Mouse (Mus musculus) embryo, embryonic 10.5 days (tissue): ENCODE measurements around the gene Cc2d1a.

Source experiments
- DNase-seq: peaks from one replicate; pipeline ENCODE4 v3.0.0-alpha.2; 2015; ENCODE audit warnings: low spot score

Cc2d1a gene

DNA sequence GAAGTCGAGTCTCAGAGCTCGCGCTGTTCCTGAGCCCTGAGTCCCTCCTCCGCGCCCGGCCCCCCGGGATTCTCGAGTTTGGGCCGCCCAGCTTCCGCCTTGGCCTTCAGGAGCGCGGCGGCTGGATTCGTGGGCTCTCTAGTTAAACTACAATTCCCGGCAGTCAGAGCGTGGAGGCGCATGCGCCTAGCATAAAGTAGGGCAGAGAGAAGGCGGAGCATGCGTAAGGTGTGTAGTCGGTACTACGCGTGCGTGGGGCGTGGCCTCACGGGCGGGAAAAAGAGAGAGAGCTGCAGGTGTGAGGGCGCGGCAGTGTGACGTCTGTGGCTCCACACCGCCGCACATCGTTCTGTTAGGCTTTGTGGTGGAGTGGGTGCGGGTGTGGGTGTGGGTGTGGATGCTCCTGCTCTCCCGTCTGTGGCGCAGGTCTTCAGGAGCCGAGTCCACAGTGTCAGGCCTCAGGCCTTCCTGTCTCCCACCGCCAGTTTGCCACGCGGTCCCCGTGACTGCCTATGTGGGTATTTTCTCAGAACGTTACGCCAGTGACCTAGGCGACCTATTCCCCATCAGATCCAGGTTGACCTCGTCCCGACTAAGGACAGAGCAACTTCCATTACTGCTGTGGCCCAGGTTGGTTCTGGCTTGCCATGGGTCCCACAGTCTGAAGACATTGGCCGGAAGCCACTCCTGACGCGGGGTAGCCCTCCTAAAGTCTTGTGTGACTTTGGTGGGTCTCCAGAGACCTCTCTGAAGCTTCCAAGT lies at the start of gene Cc2d1a, which contains the start of gene 4930432K21Rik:
Gene Cc2d1a, minus strand, starts transcription at position 168 of the 762 bp plus-strand sequence.
Gene 4930432K21Rik, plus strand, starts transcription at position 257 of the 762 bp plus-strand sequence.
- peak; percentile 98 for DNase-seq

DNA sequence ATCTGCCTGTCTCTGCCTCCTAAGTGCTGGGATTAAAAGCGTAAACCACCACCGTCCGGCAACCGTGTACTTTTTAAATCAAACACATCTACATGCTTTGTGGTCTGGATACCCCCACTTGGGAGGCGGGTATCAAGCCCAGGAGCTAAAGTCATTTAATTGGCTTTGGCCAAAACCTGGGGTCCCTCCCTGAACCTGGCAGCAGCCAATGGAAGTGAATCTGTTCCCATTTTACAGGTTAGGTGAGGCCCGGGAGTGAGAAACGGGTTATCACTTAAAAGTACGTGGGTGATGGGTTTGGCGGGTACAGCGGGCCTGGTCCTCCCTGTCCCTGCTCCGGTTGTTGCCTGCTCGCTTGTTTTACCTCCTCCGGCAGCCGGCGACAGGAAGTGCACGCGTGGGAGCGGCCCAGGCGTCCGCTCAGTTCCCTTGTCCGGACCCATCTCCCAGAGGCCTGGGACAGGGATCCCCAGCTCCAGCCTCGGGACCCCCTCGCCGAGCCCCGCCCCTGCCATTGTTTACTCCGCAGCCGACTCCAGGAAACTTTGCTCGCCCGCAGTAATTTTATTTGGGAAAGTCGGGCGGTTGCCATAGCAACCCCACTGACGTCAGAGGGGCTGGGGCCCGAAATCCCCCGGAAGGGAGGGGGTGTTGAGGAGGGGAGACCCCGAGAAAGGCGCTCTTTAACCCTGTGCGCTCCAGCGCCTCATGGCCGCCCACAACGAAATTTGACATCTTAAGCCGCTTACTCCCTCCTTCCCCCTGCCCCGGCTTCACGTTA lies 49.6 kb upstream of the Cc2d1a start:
- DNase-seq = peak; percentile 97

DNA sequence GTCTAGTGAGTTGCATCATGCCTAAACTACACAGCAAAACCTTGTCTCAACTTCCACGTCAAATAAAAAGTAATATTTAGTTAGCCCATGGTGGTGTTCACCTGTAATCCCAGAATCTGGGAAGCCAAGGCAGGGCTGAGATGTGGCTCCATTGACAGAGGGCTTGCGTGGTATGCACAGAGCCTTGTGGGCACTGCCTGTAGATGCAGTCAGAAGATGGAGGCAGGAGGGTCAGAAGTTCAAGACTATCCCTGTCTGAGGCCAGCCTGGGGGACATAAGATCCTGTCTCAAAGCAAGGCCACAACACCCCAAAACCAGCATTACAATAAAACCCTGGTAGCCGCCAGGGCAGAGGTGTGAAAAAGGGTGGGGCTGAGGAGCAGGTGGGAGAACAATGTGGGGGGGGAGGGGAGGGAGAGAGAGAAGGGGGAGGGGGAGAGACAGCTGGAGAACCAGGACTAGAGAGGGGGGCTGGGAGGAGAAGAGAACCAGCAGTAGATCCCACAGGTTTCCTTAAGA lies 46.5 kb upstream of the Cc2d1a start:
- DNase-seq = no peak

DNA sequence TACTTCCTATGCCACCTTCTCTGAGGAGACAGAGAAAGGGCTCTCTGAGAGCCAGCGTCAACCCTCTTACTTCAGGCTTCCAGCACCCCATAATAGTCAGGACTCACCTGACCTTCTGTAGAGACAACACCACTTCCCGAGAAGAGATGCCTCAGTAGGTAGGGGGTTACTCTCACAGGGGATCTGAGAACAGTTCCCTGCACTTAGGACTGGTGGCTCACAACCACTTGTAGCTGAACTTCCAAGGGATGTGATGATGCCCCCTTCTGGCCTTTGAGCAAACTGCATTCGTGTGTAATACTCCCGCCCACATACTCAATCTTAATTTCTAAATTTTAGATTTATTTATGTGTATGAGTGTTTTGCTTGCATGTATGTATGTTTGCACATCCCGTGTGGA lies 45.8 kb upstream of the Cc2d1a start:
- peak; percentile 59 for DNase-seq

DNA sequence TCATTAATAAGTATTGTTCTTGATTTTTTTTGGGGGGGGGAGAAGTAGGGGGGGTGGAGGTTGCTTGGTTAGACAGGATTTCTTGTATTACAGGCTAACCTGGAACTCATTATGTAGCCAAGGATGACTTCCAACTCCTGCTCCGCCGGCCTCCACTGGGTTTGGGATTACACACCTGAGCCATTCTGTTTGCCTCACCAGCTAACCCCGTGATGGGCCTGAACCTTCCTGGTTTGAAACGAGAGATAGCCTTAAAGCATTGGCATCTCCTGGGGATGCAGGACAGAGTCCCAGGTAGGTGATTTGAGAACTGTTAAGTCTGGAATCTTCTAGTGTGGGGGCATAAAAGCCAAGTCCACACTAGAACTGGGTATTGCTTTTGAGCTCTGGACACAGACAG lies 45.4 kb upstream of the Cc2d1a start:
- no peak for DNase-seq

DNA sequence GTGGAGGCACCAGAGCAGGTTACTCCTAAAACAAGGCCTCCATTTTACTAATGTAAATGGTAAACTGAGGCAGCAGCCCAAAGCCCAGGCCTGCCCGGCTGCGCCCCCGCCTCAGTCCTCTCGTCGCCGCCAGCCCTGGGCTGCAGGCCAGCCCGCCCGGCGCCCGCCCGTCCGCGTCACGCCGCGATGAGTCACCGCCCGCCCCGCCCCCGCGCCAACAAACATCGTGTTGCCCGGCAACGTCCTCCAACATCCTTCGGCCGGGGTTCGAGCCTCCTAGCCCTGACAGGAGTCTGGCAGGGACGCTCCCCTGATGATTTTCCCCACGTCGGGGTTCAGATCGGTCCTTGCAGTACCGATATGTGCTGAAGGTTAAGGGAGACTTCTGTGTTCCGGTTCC lies 44.8 kb upstream of the Cc2d1a start:
- peak; percentile 82 for DNase-seq

DNA sequence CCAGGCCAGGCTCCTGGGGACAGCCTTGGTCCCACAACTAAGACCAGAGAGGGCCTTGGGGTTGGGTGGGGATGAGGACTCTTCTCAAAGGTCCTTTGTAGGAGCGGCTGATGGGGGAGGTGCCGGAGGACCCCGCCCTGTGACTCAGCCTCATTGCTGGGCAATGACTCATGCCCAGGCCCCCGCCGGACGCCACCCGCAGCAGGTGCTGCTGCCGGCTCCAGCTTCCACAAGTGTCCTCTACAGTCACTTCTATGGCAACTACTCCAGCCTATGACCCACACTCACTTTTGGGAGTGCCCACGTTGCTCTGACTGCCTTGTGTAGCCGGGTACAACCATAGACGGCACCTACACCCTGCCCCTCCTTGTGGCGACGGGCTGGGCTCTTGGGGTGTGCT lies 44.3 kb upstream of the Cc2d1a start:
- peak; percentile 47 for DNase-seq

DNA sequence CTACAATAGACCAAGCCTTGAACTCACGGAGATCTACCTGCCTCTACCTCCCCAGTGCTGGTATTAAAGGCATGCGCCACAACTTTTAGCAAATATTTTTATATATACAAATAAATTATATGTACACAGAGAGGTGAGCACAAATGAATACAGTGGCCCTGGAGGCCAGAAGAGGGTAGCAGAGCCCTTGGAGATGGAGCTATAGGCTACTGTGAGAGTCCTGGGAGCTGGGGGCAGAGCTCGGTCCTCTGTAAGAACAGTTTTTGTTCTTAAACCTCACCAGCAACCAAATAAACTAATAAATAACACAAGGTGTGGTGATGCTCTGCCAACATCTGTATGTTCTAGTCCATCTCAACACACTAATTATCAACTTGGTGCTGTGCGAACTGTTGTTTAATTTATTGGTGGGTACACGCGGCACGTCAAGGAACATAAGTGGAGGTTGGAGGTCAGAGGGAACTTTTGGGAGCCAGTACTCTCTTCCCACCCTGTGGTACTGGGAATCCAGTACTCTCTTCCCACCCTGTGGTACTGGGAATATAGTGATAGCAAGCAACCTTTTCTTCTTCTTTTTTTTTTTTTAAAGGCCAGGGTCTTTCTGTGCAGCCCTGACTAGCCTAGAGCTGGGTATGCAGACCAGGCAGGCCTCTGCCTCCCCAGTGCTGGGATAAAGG lies 42.6 kb upstream of the Cc2d1a start:
- DNase-seq = no peak

DNA sequence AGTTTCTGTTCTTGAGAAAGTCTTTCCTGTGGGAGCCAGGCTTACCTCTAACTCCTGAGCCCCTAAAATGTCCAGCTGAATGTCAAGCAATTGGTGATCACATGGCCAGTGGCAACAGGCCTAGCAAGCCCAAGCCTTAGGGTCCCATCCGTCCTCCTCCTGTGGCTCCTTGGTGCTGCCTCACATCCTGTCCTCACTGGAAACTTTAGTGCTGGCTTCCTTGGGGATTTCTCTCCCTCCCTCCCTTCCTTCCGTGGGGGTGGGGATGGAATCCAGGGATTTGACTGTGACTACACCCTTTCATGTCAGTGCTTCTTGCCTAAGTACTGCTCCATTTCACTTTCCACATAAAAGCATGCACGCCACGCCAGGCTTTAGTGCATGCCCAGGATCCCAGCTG lies 41.9 kb upstream of the Cc2d1a start:
- DNase-seq = no peak

DNA sequence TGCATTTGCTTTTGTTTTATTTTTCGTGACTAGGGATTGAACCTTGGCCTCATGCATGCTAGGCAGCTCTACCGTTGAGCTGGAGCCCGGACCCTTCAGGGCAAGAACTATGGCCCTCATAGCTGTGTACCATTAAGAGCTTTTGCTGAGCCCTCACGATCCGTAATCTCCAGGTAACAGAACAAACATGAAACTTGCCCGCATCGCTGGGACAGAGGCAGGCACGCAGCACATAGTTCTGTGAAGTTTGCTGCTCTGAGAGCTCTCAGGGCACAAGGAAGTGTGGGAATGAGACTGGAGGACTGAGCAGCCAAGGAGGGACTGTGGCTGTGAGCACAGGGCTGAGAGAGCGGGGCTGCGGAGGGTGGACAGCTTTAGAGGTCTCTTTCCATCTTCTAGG lies 40.9 kb upstream of the Cc2d1a start:
- DNase-seq = no peak

DNA sequence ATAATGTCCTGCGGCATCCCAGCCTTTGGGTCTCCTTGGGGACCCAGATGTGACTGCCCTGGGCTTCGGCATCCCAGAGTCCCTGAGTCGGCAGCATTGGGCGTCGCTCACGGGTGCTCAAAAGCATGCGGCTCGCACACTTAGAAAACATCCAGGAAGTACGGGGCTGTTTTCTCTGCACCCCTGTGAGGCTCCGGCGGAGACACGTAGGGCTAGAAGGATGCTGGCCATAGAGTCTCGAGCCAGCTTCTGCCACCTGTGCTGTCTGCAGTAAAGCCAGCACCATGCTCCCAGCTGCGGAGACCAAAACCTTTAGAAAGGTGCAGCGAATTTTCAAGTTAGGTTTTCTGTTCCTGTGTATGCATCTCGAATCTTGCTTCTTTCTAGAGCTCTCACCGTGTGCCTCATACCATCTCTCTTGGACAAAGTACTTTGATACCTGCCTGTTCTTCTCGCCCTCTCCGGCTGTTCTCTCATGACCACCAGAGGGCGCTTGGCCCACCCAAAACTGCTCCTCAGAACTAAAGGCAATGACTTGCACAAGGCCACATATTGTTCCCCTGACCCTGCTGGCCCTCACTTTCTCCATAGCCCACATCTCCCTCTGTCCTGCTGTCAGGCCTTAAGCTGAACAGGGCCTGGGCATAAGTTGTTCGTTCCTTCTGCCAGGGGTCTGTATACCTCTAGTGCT lies 39.5 kb upstream of the Cc2d1a start:
- peak; percentile 85 for DNase-seq

DNA sequence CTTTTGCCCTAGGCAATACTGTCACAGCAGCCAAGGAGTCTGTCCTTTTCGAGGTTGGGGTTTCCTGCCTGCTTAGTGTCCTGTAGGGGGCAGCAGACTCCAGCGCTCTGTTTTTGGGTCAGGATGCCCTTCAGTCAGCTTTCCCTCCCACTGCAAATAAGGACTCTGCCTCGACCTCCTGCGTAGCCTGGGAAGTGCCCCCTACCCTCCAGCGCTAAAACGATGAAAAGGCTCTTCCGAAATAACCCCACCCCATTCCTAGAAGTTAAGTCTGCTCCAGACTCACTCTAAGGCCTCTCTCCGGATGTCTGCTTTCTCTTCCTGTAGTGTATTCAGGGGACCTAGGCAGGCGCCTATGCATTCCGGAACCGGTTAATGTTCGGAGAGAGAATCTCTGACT lies 38.8 kb upstream of the Cc2d1a start:
- peak; percentile 91 for DNase-seq

DNA sequence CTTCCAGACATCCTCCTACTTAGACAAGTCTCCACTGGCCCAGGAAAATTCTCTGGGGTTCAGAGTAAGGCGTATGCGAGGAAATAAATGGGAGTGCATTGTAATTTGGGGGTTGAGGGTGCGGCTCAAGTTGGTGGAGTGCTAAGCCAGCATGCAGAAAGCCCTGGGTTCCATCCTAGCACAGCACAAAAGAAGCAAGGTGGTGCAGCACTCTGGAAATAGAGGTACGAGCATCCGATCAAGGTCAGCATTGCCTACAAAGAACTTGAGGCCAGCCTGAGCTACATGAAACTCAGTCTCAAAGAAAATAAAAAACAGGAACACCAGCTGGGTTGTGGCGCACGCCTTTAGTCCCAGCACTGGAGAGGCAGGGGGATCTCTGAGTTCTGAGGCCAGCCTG lies 37.4 kb upstream of the Cc2d1a start, which contains the start of gene Nanos3:
Gene Nanos3, minus strand, starts transcription at position 101 of the 400 bp plus-strand sequence.
- DNase-seq = no peak

DNA sequence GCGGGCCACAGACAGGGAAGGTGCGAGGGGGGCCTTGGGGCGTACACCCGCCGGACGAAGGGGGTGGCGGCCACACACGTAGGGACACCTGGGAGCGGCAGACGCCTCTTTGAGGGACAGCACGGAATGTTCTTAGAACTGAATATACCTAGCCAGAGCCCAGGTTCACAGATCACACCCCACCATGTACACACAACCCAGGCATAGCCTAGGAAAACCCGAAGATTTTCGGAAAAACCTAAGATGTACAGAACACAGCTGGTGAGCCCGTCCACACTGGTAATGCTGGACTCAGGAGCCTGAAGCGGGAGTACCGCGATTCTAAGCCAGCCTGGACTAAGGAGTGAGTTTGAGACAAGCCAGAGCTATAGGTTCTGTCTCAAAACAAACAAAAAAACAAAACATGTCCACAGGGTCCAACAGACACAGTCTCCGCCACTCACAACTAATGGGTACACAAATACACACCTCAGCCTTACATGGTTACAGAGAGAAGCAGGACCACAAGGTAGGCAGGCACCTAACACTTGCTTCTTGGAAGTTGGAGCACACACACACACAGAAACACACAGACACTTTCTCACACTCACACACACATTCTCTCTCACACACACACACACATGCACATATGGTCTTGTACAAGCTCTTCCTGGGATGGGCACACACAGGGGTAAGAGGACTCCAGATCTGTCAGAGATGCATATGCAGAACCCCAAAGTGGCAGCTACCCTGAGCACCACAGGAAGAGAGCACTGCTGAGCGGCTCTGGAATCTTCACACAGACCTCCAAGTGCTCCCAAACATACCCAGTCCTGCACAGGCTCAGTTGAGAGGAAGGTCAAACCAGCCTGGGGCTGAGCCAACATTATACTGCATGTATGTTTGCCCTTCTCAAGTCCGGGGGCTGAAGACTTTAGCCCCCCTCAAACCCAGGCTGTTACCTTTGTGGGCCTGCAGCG lies 36.6 kb upstream of the Cc2d1a start:
- peak; percentile 56 for DNase-seq

DNA sequence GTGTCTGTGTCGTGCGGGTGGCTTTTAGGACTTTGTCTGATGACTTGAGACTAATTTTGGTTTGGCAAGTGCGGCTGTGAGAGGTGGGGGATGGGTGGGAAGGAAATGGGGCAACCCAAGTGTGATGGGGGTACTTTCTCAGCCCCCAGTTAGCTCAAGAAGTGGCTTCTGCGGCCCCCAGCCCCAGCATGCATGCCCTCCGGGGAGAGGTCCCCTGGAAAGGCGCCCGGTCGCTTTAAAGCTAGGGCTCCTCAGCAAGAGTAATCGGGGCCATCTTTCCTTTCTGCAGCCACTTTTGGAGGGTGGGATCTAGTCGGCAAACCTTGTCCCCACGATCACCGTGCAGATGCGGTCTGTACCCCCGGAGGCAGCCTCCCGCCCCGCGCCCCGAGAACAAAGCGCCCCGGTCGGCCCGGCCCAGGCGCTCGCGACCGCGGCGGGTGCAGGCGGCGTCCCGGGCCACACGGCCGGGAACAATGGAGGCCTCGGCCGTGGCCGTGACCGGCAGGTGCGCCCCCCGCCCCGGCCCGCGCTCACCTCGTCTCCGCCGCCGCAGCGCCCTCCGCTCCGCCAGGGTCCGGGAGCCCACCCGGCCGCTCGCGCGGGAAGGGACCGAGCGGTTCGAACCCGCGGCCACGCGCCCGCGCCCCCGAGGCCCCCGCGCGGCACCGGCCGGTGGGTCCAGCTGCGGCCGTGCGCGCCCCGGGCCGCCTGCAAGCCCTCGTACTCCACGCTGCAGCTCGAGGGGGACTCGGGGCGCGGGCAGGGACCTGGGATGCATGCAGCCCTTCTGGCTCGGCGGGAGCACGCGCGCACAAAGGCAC lies 35.7 kb upstream of the Cc2d1a start:
- DNase-seq = peak; percentile 59

DNA sequence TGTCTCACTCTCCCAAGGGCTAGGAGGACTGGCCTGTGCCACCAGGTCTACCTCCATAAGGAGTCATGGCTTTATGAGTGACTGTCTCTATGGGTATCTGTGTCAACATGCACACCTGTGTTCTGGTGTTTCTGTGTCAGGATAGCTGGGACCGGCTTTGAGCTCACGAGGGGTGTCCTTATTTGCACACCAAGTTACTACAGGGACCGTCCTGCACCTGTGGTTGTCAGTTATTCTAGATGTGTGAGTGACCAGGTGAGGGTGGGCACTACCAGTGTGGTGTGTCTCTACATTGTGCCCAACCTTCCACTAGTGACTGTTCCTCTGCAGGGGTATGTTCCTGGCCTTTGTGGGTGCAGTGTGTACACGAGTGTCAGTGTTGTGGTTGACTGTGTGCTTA lies 35.1 kb upstream of the Cc2d1a start:
- no peak for DNase-seq

DNA sequence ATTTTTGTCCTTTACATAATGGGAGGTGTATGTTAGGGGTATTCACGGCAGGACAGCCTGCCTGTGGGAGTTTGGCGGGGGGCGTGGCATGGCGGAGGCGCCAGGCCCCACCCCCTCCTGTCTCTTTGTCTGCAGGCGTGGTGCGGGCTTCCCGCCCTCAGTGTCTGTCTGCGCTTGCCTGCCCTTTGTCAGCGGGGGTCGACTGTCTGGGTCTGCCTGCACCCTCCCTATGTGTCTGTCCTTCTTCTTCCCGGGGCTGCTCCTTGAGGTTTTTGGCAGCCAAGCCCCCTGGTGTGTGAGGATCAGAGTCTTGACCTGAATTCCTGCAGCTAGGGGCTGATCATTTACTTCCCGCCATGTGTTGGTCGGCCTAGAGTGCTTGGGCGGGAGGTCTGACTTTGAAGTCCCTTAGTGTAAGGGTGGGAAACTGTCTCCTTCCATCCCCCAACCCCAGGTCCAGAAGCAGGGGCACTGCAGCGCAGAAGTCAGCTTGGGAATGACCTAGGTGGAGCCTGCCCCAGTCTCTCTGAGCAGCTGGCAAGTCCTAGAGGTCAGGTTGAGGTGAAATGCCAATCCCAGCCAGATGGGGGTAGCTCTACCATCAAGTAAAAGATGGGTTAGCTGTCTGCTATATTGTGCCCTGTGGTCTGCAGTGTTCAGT lies 32.9 kb upstream of the Cc2d1a start:
- DNase-seq = peak; percentile 89

DNA sequence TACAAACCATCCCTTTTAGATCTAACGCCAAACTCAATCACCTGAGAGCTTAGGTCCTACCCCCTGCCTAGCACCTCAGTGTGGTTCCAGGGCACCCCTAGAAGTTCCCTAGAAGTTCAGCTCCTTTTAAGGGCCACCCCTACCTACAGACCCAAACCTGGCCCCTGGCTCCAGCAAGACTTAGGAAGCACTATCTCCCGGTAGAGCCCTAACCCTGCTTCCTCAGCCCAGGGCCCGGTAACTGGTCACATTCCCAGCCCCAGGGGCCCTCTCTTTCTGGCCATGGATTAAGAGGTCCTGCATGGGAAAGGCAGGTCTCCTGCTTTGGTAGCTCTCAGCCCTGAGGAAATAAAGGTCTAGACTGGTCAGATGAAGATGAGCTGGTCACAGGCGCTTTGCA lies 32.2 kb upstream of the Cc2d1a start:
- no peak for DNase-seq

DNA sequence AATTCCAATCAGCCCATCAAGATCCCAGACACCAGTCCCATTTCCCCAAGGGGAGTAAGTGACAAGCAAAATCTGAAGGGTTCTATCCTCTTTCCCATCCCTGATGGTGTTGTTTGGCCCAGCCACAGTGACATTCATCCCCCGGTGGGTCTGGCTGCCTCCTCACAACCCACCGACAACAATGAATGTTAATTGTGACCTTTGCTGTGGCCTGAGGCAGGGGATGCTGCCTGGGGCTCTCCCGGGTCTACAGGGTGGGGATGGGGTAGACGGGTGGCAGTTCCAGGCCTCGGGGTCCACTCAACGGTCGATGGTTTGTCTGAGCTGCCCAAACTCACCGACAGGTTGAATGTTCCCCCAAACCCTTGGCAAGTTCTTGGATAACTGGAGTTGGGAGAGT lies 30.9 kb upstream of the Cc2d1a start:
- DNase-seq = no peak
